In the genomic region with DNA sequence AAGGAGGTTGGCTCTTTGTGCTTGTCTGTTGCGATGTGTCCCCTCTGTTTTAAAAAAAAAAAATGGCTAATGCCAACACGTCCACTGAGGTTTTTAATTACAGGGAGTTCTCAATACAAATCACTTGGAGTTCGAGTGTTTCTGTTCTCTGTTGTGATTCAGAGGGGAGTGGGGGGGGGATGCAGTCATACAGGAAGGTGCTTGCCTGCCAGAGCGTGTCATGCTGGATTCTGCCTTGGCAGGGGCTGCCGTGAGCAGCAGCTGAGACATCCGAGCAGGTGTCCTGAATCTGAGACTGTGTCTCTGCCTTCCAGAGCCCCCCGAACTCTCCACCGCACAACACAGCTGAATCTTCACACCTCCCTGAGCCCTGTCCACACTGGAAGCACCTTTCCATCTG, we compare ENCODE assay signal across 15 mouse cellular contexts.
A peak's percentile ranks its signal among the peaks of the same experiment; 100 is the strongest.
DNase-seq lines count a peak whose midpoint lies in the region; TF ChIP-seq lines count a peak whose summit lies in the region.
"Had no signal": no experiment of that assay in that cellular context is flagged by ENCODE, and none has a peak within 500 bp of the region (broad histone marks: within the 10 kb centered on the region; RNA-seq: fewer than 3 reads in every experiment).

No protein-coding gene starts in this region.

- H3K27me3 ChIP-seq in thymus, adult 2 months (ENCODE audit: control insufficient read depth, insufficient read depth, low read length) = no peaks in the 10 kb centered on the region
- H3K27me3 ChIP-seq: embryonic facial prominence, embryonic 13.5 days; hindbrain, embryonic 13.5 days; limb, embryonic 15.5 days; megakaryocyte, embryonic 14.5 days had no signal

- WGBS in thymus, adult 2 months = 83% methylated on average over 8 of the region's 8 CpGs

- TF ChIP-seq CTCF in thymus, adult 2 months (IDR thresholded peaks at IDR 0.05; ENCODE audit: borderline replicate concordance, control insufficient read depth, extremely low read depth, insufficient read depth, low read length, poor library complexity) = no peak

- H3K4me3 ChIP-seq in thymus, adult 2 months (ENCODE audit: control insufficient read depth, insufficient read depth, low read length) = no peak overlapping the region
- H3K4me3 ChIP-seq: embryonic facial prominence, embryonic 13.5 days; hindbrain, embryonic 13.5 days; limb, embryonic 15.5 days had no signal

- no peaks in the 10 kb centered on the region for H3K36me3 ChIP-seq in thymus, adult 2 months (ENCODE audit: control insufficient read depth, insufficient read depth, low read length)
- H3K36me3 ChIP-seq: embryonic facial prominence, embryonic 13.5 days; hindbrain, embryonic 13.5 days; limb, embryonic 15.5 days had no signal

- H3K27ac ChIP-seq in thymus, adult 2 months (ENCODE audit: control insufficient read depth, insufficient read depth, low read length) = no peak overlapping the region
- H3K27ac ChIP-seq: embryonic facial prominence, embryonic 13.5 days; hindbrain, embryonic 13.5 days; limb, embryonic 15.5 days had no signal

- H3K4me1 ChIP-seq in thymus, adult 2 months (replicated peaks; ENCODE audit: control insufficient read depth, insufficient read depth, low read length) = no peaks in the 10 kb centered on the region
- H3K4me1 ChIP-seq: limb, embryonic 15.5 days; megakaryocyte, embryonic 14.5 days had no signal

- TF ChIP-seq POLR2A in thymus, adult 2 months (IDR thresholded peaks at IDR 0.05; ENCODE audit: control insufficient read depth, extremely low read depth, insufficient read depth, low read length, poor library complexity) = no peak

- DNase-seq in cerebellum, postnatal 14 days = peak; percentile 55
- DNase-seq in cerebellum, adult 9-10 months = no peak
- DNase-seq in gastrocnemius, postnatal 25 days = peak; percentile 8
- DNase-seq in gastrocnemius, postnatal 10 days = no peak
- DNase-seq in kidney, postnatal 10 days = peak; percentile 12
- DNase-seq in kidney, adult 18-20 months = no peak
- peak; percentile 57 for DNase-seq in thymus, postnatal 0 days (ENCODE audit: low spot score)
- no peak for DNase-seq in thymus, adult 2 months
- DNase-seq: adrenal gland, adult 2 months; cerebellum, adult 11-12 months; lung, postnatal 14 days had no signal

Comparison
In these comparisons a context has a peak if more than half of its experiments do, and no peak if none do; other contexts are left out.
1. DNase-seq: peak in cerebellum, postnatal 14 days (2 of 2), gastrocnemius, postnatal 25 days (single experiment), kidney, postnatal 10 days (single experiment) and thymus, postnatal 0 days (single experiment); none in cerebellum, adult 9-10 months (single experiment), gastrocnemius, postnatal 10 days (single experiment), kidney, adult 18-20 months (single experiment) and thymus, adult 2 months (single experiment).